Mouse (Mus musculus) midbrain, embryonic 14.5 days (tissue): ENCODE measurements around the gene Ampd1. TPM values are rescaled to one million over a fixed set of nuclear protein-coding genes. Genes with fewer than 3 reads are reported as not detected.
"Not testable (repeated sequence)": the region's sequence is repeated elsewhere in the genome, so short reads cannot be mapped to it uniquely, and the experiment has no call there.

Experiments
- ATAC-seq: fragments of 200-750 bp; cut with Nextera tagmentation; 2 replicates; pipeline ENCODE4 v1.8.0; 2017; ENCODE audit warnings: moderate number of reproducible peaks, moderate library complexity; ENCODE audit not compliant: low FRiP score, low TSS enrichment
- DNase-seq: peaks from one replicate; pipeline ENCODE4 v3.0.0-alpha.2; 2015
- H3K27ac ChIP-seq: fragments of 300-500 bp; sonication (generic); replicated peaks from 2 replicates; pipeline ENCODE4 v1.5.1; 2014; ENCODE audit warnings: mild to moderate bottlenecking, low read depth, low read length, moderate library complexity
- H3K27me3 ChIP-seq: fragments of 300-500 bp; sonication (generic); 2 replicates; pipeline ENCODE4 v1.6.1; 2014; ENCODE audit warnings: low read length, control low read depth, mixed read lengths; ENCODE audit not compliant: control insufficient read depth, insufficient read depth
- H3K36me3 ChIP-seq: fragments of 300-500 bp; sonication (generic); 2 replicates; pipeline ENCODE4 v1.6.1; 2014; ENCODE audit warnings: low read length, control low read depth; ENCODE audit not compliant: control insufficient read depth, insufficient read depth
- H3K4me1 ChIP-seq: fragments of 300-500 bp; sonication (generic); 2 replicates; pipeline ENCODE4 v1.6.1; 2014; ENCODE audit warnings: mild to moderate bottlenecking, antibody characterized with exemption, low read length, control low read depth; ENCODE audit not compliant: control insufficient read depth, insufficient read depth
- H3K4me2 ChIP-seq: fragments of 300-500 bp; sonication (generic); 2 replicates; pipeline ENCODE4 v1.6.1; 2014; ENCODE audit warnings: mild to moderate bottlenecking, low read length, moderate library complexity
- H3K4me3 ChIP-seq: fragments of 300-500 bp; sonication (generic); replicated peaks from 2 replicates; pipeline ENCODE4 v1.5.1; 2014; ENCODE audit warnings: low read depth, low read length
- H3K9ac ChIP-seq: fragments of 300-500 bp; sonication (generic); replicated peaks from 2 replicates; pipeline ENCODE4 v1.6.1; 2014; ENCODE audit warnings: mild to moderate bottlenecking, low read length, moderate library complexity
- H3K9me3 ChIP-seq: fragments of 300-500 bp; sonication (generic); 2 replicates; pipeline ENCODE4 v1.6.1; 2016; ENCODE audit warnings: low read length, control low read depth, mixed read lengths; ENCODE audit not compliant: control insufficient read depth
- WGBS: fragments of 180-500 bp; shearing (Covaris S2); extraction: QIAGEN DNeasy Blood & Tissue Kit; methylation state at CpG from one replicate; pipeline ENCODE4 v1.1.7; 2014; 5-methylcytosine and 5-hydroxymethylcytosine counted together
- polyA plus RNA-seq: library from polyadenylated mRNA; unstranded; fragments of >200 nt; fragmentation: Nextera tagmentation; extraction: Ambion mirVana; gene quantifications from 2 replicates; pipeline ENCODE4 v1.2.1, GENCODE M21; 2014

Ampd1 gene
- polyA plus RNA-seq, 1 experiment from 2014 or later = not detected

- Histone ChIP-seq H3K4me3 (no peak overlapping the region), H3K4me2 (no peak overlapping the region), H3K27ac (no peak overlapping the region), H3K27me3 (no peaks in the 10 kb centered on the region), H3K4me1 (no peaks in the 10 kb centered on the region), H3K36me3 (no peaks in the 10 kb centered on the region), H3K9me3 (no peaks in the 10 kb centered on the region), H3K9ac (no peak overlapping the region)
- WGBS = 81% methylated on average over 8 of the region's 8 CpGs
- DNase-seq = no peak
- no peak for ATAC-seq
Observed at GRCm38 (mm10) chr3:103139047-103139446, 65.2 kb downstream of the Ampd1 start.

- H3K4me1 ChIP-seq, H3K27ac ChIP-seq, H3K9ac ChIP-seq, H3K36me3 ChIP-seq, H3K27me3 ChIP-seq, ATAC-seq, H3K9me3 ChIP-seq, H3K4me2 ChIP-seq, H3K4me3 ChIP-seq, DNase-seq: not testable (repeated sequence)
- WGBS = 68% methylated on average over 11 of the region's 11 CpGs
Observed at GRCm38 (mm10) chr3:103140095-103140838, 66.5 kb downstream of the Ampd1 start.

GRCm38 (mm10) chr3:103141287-103141686 lies 67.5 kb downstream of the Ampd1 start:
- 91% methylated on average over 11 of the region's 11 CpGs for WGBS
- no peaks in the 10 kb centered on the region for H3K9me3 ChIP-seq
- DNase-seq (no peak), ATAC-seq (no peak)
- no peak overlapping the region for H3K4me2 ChIP-seq
- H3K36me3 ChIP-seq = no peaks in the 10 kb centered on the region
- H3K27ac ChIP-seq = no peak overlapping the region
- no peaks in the 10 kb centered on the region for H3K4me1 ChIP-seq
- H3K27me3 ChIP-seq = no peaks in the 10 kb centered on the region
- H3K4me3 ChIP-seq = no peak overlapping the region
- no peak overlapping the region for H3K9ac ChIP-seq

GRCm38 (mm10) chr3:103142366-103142765 lies 68.6 kb downstream of the Ampd1 start:
- Histone ChIP-seq H3K9ac (no peak overlapping the region), H3K9me3 (no peaks in the 10 kb centered on the region), H3K36me3 (no peaks in the 10 kb centered on the region), H3K27ac (no peak overlapping the region), H3K27me3 (no peaks in the 10 kb centered on the region), H3K4me1 (no peaks in the 10 kb centered on the region), H3K4me3 (no peak overlapping the region), H3K4me2 (no peak overlapping the region)
- 85% methylated on average over 10 of the region's 10 CpGs for WGBS
- ATAC-seq (no peak), DNase-seq (no peak)

GRCm38 (mm10) chr3:103145336-103145735 lies 71.5 kb downstream of the Ampd1 start:
- Histone ChIP-seq H3K36me3 (no peaks in the 10 kb centered on the region), H3K9me3 (no peaks in the 10 kb centered on the region), H3K9ac (no peak overlapping the region), H3K4me2 (no peak overlapping the region), H3K4me3 (no peak overlapping the region), H3K4me1 (no peaks in the 10 kb centered on the region), H3K27ac (no peak overlapping the region), H3K27me3 (no peaks in the 10 kb centered on the region)
- ATAC-seq (no peak), DNase-seq (no peak)
- 62% methylated on average over 2 of the region's 2 CpGs for WGBS

GRCm38 (mm10) chr3:103145791-103146190 lies 72.0 kb downstream of the Ampd1 start:
- no peak overlapping the region for H3K9ac ChIP-seq
- H3K27me3 ChIP-seq = no peaks in the 10 kb centered on the region
- no peak for ATAC-seq
- WGBS = 78% methylated on average over 4 of the region's 4 CpGs
- no peaks in the 10 kb centered on the region for H3K4me1 ChIP-seq
- no peaks in the 10 kb centered on the region for H3K9me3 ChIP-seq
- no peak overlapping the region for H3K4me2 ChIP-seq
- H3K4me3 ChIP-seq = no peak overlapping the region
- H3K27ac ChIP-seq = no peak overlapping the region
- H3K36me3 ChIP-seq = no peaks in the 10 kb centered on the region
- no peak for DNase-seq

- H3K27me3 ChIP-seq = no peaks in the 10 kb centered on the region
- no peaks in the 10 kb centered on the region for H3K9me3 ChIP-seq
- H3K4me3 ChIP-seq = no peak overlapping the region
- no peaks in the 10 kb centered on the region for H3K36me3 ChIP-seq
- DNase-seq (no peak), ATAC-seq (no peak)
- H3K9ac ChIP-seq = no peak overlapping the region
- H3K4me1 ChIP-seq = no peaks in the 10 kb centered on the region
- H3K27ac ChIP-seq = no peak overlapping the region
- WGBS = 69% methylated on average over 23 of the region's 23 CpGs
- H3K4me2 ChIP-seq = no peak overlapping the region
Observed at GRCm38 (mm10) chr3:103146330-103147166, 72.7 kb downstream of the Ampd1 start.

- ATAC-seq = no peak
- H3K4me1 ChIP-seq = no peaks in the 10 kb centered on the region
- H3K9me3 ChIP-seq = no peaks in the 10 kb centered on the region
- no peak overlapping the region for H3K9ac ChIP-seq
- H3K4me2 ChIP-seq = no peak overlapping the region
- 83% methylated on average over 4 of the region's 4 CpGs for WGBS
- no peaks in the 10 kb centered on the region for H3K36me3 ChIP-seq
- DNase-seq = no peak
- no peak overlapping the region for H3K4me3 ChIP-seq
- no peaks in the 10 kb centered on the region for H3K27me3 ChIP-seq
- no peak overlapping the region for H3K27ac ChIP-seq
Observed at GRCm38 (mm10) chr3:103147775-103148174, 74.0 kb downstream of the Ampd1 start.

GRCm38 (mm10) chr3:103148941-103149340 lies 75.1 kb downstream of the Ampd1 start:
- Histone ChIP-seq H3K9me3 (no peaks in the 10 kb centered on the region), H3K36me3 (no peaks in the 10 kb centered on the region), H3K9ac (no peak overlapping the region), H3K4me1 (no peaks in the 10 kb centered on the region), H3K27me3 (no peaks in the 10 kb centered on the region), H3K4me3 (no peak overlapping the region), H3K27ac (no peak overlapping the region), H3K4me2 (no peak overlapping the region)
- DNase-seq = no peak
- ATAC-seq = no peak
- WGBS = 90% methylated on average over 10 of the region's 10 CpGs
